Mouse (Mus musculus): ENCODE results near the gene Neurl4. TPM values are rescaled to one million over a fixed set of nuclear protein-coding genes. Genes with fewer than 3 reads are reported as not detected.
"Not testable (repeated sequence)": the region's sequence is repeated elsewhere in the genome, so short reads cannot be mapped to it uniquely, and the experiment has no call there.

Neurl4 gene
- polyA plus RNA-seq, 2 experiments = 2.5 to 20.5 TPM

- H3K9me3 ChIP-seq (ENCODE audit: control insufficient read depth, low read length) = no peaks in the 10 kb centered on the region
- H3K27me3 ChIP-seq (ENCODE audit: control insufficient read depth, insufficient read depth, low read length) = peaks cover 5% of the 10 kb centered on the region
- no peaks in the 10 kb centered on the region for H3K36me3 ChIP-seq (replicated peaks; ENCODE audit: control insufficient read depth, insufficient read depth, low read depth)
- ATAC-seq (ENCODE audit: insufficient read depth) = no peak
- WGBS (ENCODE audit: insufficient replicate concordance) = 25% methylated on average over 4 of the region's 4 CpGs
- DNase-seq (ENCODE audit: low read depth in 3 of 3, low spot score in 3 of 3) = no peak
- H3K4me3 ChIP-seq (ENCODE audit: insufficient read depth in 1 of 2, low read depth in 2 of 2, low read length in 2 of 2) = no peak overlapping the region
- H3K9ac ChIP-seq (replicated peaks) = no peak overlapping the region
- H3K4me1 ChIP-seq (replicated peaks; ENCODE audit: control insufficient read depth in 2 of 2, insufficient read depth in 2 of 2, low read length in 1 of 2) = peaks cover 5% of the 10 kb centered on the region in 2 experiments
- H3K27ac ChIP-seq = no peak overlapping the region
- no peak for TF ChIP-seq CTCF (IDR thresholded peaks at IDR 0.05; ENCODE audit: low read depth)
- TF ChIP-seq EP300 (IDR thresholded peaks at IDR 0.05; ENCODE audit: low read depth) = no peak
- H3K4me2 ChIP-seq (ENCODE audit: low read depth) = no peak overlapping the region
These were observed 28.8 kb downstream of the Neurl4 start for GRCm38 (mm10) chr11:69929712-69930111.

GRCm38 (mm10) chr11:69930176-69930575 lies 29.3 kb downstream of the Neurl4 start:
- not testable (repeated sequence) for H3K9ac ChIP-seq (replicated peaks); H3K27me3 ChIP-seq (ENCODE audit: control insufficient read depth, insufficient read depth, low read length); DNase-seq (ENCODE audit: low read depth in 3 of 3, low spot score in 3 of 3); H3K9me3 ChIP-seq (ENCODE audit: control insufficient read depth, low read length); H3K4me3 ChIP-seq (ENCODE audit: insufficient read depth in 1 of 2, low read depth in 2 of 2, low read length in 2 of 2); ATAC-seq (ENCODE audit: insufficient read depth); H3K4me1 ChIP-seq (replicated peaks; ENCODE audit: control insufficient read depth in 2 of 2, insufficient read depth in 2 of 2, low read length in 1 of 2); H3K4me2 ChIP-seq (ENCODE audit: low read depth); H3K36me3 ChIP-seq (replicated peaks; ENCODE audit: control insufficient read depth, insufficient read depth, low read depth); H3K27ac ChIP-seq
- 71% methylated on average over 8 of the region's 8 CpGs for WGBS (ENCODE audit: insufficient replicate concordance)

- Histone ChIP-seq H3K4me3 (ENCODE audit: insufficient read depth in 1 of 2, low read depth in 2 of 2, low read length in 2 of 2) (no peak overlapping the region), H3K27me3 (ENCODE audit: control insufficient read depth, insufficient read depth, low read length) (peaks cover 19% of the 10 kb centered on the region), H3K27ac (no peak overlapping the region), H3K9me3 (ENCODE audit: control insufficient read depth, low read length) (no peaks in the 10 kb centered on the region), H3K36me3 (replicated peaks; ENCODE audit: control insufficient read depth, insufficient read depth, low read depth) (no peaks in the 10 kb centered on the region), H3K4me1 (replicated peaks; ENCODE audit: control insufficient read depth in 2 of 2, insufficient read depth in 2 of 2, low read length in 1 of 2) (peaks cover 10 to 12% of the 10 kb centered on the region in 2 experiments), H3K9ac (replicated peaks) (no peak overlapping the region), H3K4me2 (ENCODE audit: low read depth) (no peak overlapping the region)
- TF ChIP-seq EP300 (IDR thresholded peaks at IDR 0.05; ENCODE audit: low read depth) = no peak
- no peak for TF ChIP-seq CTCF (IDR thresholded peaks at IDR 0.05; ENCODE audit: low read depth)
- no peak for ATAC-seq (ENCODE audit: insufficient read depth)
- 39% methylated on average over 3 of the region's 3 CpGs for whole genome bisulfite sequencing (ENCODE audit: insufficient replicate concordance)
- DNase-seq (ENCODE audit: low read depth in 3 of 3, low spot score in 3 of 3) = no peak
These were observed 30.2 kb downstream of the Neurl4 start for GRCm38 (mm10) chr11:69930967-69931537.

- Histone ChIP-seq H3K9ac (replicated peaks) (no peak overlapping the region), H3K4me3 (ENCODE audit: insufficient read depth in 1 of 2, low read depth in 2 of 2, low read length in 2 of 2) (no peak overlapping the region), H3K27ac (no peak overlapping the region), H3K4me2 (ENCODE audit: low read depth) (no peak overlapping the region), H3K4me1 (replicated peaks; ENCODE audit: control insufficient read depth in 2 of 2, insufficient read depth in 2 of 2, low read length in 1 of 2) (peaks cover 10 to 12% of the 10 kb centered on the region in 2 experiments), H3K36me3 (replicated peaks; ENCODE audit: control insufficient read depth, insufficient read depth, low read depth) (no peaks in the 10 kb centered on the region), H3K9me3 (ENCODE audit: control insufficient read depth, low read length) (no peaks in the 10 kb centered on the region), H3K27me3 (ENCODE audit: control insufficient read depth, insufficient read depth, low read length) (peaks cover 26% of the 10 kb centered on the region)
- TF ChIP-seq CTCF (IDR thresholded peaks at IDR 0.05; ENCODE audit: low read depth) (no peak), EP300 (IDR thresholded peaks at IDR 0.05; ENCODE audit: low read depth) (no peak)
- DNase-seq (ENCODE audit: low read depth in 3 of 3, low spot score in 3 of 3) (no peak), ATAC-seq (ENCODE audit: insufficient read depth) (no peak)
- WGBS (ENCODE audit: insufficient replicate concordance) = 51% methylated on average over 8 of the region's 8 CpGs
These were observed 30.9 kb downstream of the Neurl4 start for GRCm38 (mm10) chr11:69931769-69932168.

GRCm38 (mm10) chr11:69932254-69932653 lies 31.4 kb downstream of the Neurl4 start:
- no peak for ATAC-seq (ENCODE audit: insufficient read depth)
- no peaks in the 10 kb centered on the region for H3K36me3 ChIP-seq (replicated peaks; ENCODE audit: control insufficient read depth, insufficient read depth, low read depth)
- no peak overlapping the region for H3K4me2 ChIP-seq (ENCODE audit: low read depth)
- no peak for DNase-seq (ENCODE audit: low read depth in 3 of 3, low spot score in 3 of 3)
- no peak overlapping the region for H3K9ac ChIP-seq (replicated peaks)
- 26% methylated on average over 3 of the region's 3 CpGs for WGBS (ENCODE audit: insufficient replicate concordance)
- no peak overlapping the region for H3K4me3 ChIP-seq (ENCODE audit: insufficient read depth in 1 of 2, low read depth in 2 of 2, low read length in 2 of 2)
- TF ChIP-seq EP300 (IDR thresholded peaks at IDR 0.05; ENCODE audit: low read depth) (no peak), CTCF (IDR thresholded peaks at IDR 0.05; ENCODE audit: low read depth) (peak; percentile 60)
- H3K4me1 ChIP-seq (replicated peaks; ENCODE audit: control insufficient read depth in 2 of 2, insufficient read depth in 2 of 2, low read length in 1 of 2) = peaks cover 10 to 12% of the 10 kb centered on the region in 2 experiments
- peaks cover 31% of the 10 kb centered on the region for H3K27me3 ChIP-seq (ENCODE audit: control insufficient read depth, insufficient read depth, low read length)
- no peaks in the 10 kb centered on the region for H3K9me3 ChIP-seq (ENCODE audit: control insufficient read depth, low read length)
- H3K27ac ChIP-seq = no peak overlapping the region

Measured in liver, embryonic 14.5 days (tissue).